ENCODE assay signal across 13 mouse cellular contexts in the genomic region with DNA sequence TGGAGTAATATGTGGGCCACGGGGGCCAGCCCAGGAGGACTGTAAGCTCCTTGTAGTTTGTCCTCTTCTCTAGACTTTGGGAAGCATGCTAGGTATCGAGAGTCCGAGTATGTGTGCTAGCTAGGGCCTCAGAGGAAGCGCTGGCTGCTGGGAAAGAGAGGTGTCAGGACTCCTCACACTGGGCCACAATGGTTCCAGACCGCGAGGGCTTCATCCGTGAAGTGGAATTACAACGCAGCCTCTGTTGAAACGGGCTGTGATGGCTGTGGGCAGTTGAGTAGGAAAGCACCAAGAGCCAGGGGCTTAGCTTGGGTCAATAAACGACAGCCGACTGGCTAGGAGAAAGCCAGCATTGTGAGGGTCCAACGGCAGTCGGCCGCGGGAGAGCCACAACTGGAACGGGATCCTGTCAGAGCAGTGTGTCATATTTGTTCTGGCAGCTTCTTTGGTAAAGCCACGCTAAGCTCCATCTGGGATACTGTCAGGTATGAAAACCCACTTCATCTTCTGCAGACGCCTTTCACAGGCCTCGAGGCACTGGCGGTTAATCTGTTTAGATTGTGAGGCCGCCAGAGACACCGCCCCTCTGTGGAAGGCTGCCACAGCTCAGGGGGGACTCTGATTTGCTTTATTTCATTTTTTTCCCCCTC. TPM values are rescaled to one million over a fixed set of nuclear protein-coding genes. Genes with fewer than 3 reads are reported as not detected.
DNase-seq lines count a peak whose midpoint lies in the region; ATAC-seq and TF ChIP-seq lines count a peak whose summit lies in the region.
"Had no signal": no experiment of that assay in that cellular context is flagged by ENCODE, and none has a peak within 500 bp of the region (broad histone marks: within the 10 kb centered on the region; RNA-seq: fewer than 3 reads in every experiment).

No protein-coding gene starts in this region.

- no peaks in the 10 kb centered on the region for H3K27me3 ChIP-seq in limb, embryonic 12.5 days
- H3K27me3 ChIP-seq in limb, embryonic 10.5 days (ENCODE audit: low read depth, poor library complexity, severe bottlenecking) = no peaks in the 10 kb centered on the region
- no peaks in the 10 kb centered on the region for H3K27me3 ChIP-seq in embryonic facial prominence, embryonic 15.5 days
- H3K27me3 ChIP-seq in midbrain, embryonic 12.5 days = no peaks in the 10 kb centered on the region
- H3K27me3 ChIP-seq: embryonic facial prominence, embryonic 12.5 days had no signal

- no peaks in the 10 kb centered on the region for H3K36me3 ChIP-seq in limb, embryonic 12.5 days
- H3K36me3 ChIP-seq in limb, embryonic 10.5 days = no peaks in the 10 kb centered on the region
- H3K36me3 ChIP-seq in embryonic facial prominence, embryonic 15.5 days = no peaks in the 10 kb centered on the region
- no peaks in the 10 kb centered on the region for H3K36me3 ChIP-seq in midbrain, embryonic 12.5 days
- H3K36me3 ChIP-seq: embryonic facial prominence, embryonic 12.5 days had no signal

- H3K27ac ChIP-seq in limb, embryonic 12.5 days = peak overlapping the region; percentile 46; the same call in 1 of the 2 replicates
- no peak overlapping the region for H3K27ac ChIP-seq in limb, embryonic 10.5 days
- H3K27ac ChIP-seq in embryonic facial prominence, embryonic 15.5 days (replicated peaks) = peak overlapping the region; percentile 8
- H3K27ac ChIP-seq in midbrain, embryonic 12.5 days (replicated peaks) = 0 out of 2 replicates have a peak overlapping the region, but pooled peaks have one; percentile 20
- H3K27ac ChIP-seq: embryonic facial prominence, embryonic 12.5 days had no signal

- H3K9me3 ChIP-seq in limb, embryonic 12.5 days = no peaks in the 10 kb centered on the region
- no peaks in the 10 kb centered on the region for H3K9me3 ChIP-seq in limb, embryonic 10.5 days (replicated peaks)
- H3K9me3 ChIP-seq in embryonic facial prominence, embryonic 15.5 days (replicated peaks) = no peaks in the 10 kb centered on the region
- H3K9me3 ChIP-seq in midbrain, embryonic 12.5 days = no peaks in the 10 kb centered on the region
- H3K9me3 ChIP-seq: embryonic facial prominence, embryonic 12.5 days had no signal

- no peak for ATAC-seq in limb, embryonic 12.5 days (ENCODE audit: insufficient number of reproducible peaks, insufficient read depth, low FRiP score, low TSS enrichment, low read depth)
- peak; percentile 66; the same call in 1 of the 2 replicates for ATAC-seq in embryonic facial prominence, embryonic 15.5 days (ENCODE audit: insufficient number of reproducible peaks, low FRiP score, low TSS enrichment, low read depth)
- peak; percentile 42; the same call in 1 of the 2 replicates for ATAC-seq in midbrain, embryonic 12.5 days (ENCODE audit: low FRiP score, low read depth)
- ATAC-seq: CD4-positive, CD25-positive, alpha-beta regulatory T cell, adult 4 months had no signal

- WGBS in limb, embryonic 12.5 days = 88% methylated on average over 22 of the region's 22 CpGs
- WGBS in limb, embryonic 10.5 days = 94% methylated on average over 22 of the region's 22 CpGs
- WGBS in embryonic facial prominence, embryonic 15.5 days = 73% methylated on average over 22 of the region's 22 CpGs
- 73% methylated on average over 22 of the region's 22 CpGs for WGBS in midbrain, embryonic 12.5 days

- H3K4me3 ChIP-seq in limb, embryonic 12.5 days (replicated peaks) = no peak overlapping the region
- H3K4me3 ChIP-seq in limb, embryonic 10.5 days = no peak overlapping the region
- H3K4me3 ChIP-seq in embryonic facial prominence, embryonic 15.5 days (replicated peaks) = no peak overlapping the region
- H3K4me3 ChIP-seq in midbrain, embryonic 12.5 days = no peak overlapping the region
- H3K4me3 ChIP-seq: embryonic facial prominence, embryonic 12.5 days had no signal

- no peak for DNase-seq in limb, embryonic 10.5 days (ENCODE audit: low spot score)
- DNase-seq in brain, embryonic 14.5 days (ENCODE audit: low read depth) = peak; percentile 74
- DNase-seq in cerebellum, postnatal 25 days = no peak
- DNase-seq in kidney, postnatal 14 days = no peak
- DNase-seq: cerebellum, adult 8-10 months; heart, adult 18-20 months; heart, postnatal 14 days; kidney, adult 11 months had no signal

- H3K4me2 ChIP-seq in limb, embryonic 12.5 days = no peak overlapping the region
- H3K4me2 ChIP-seq in embryonic facial prominence, embryonic 15.5 days (replicated peaks) = no peak overlapping the region
- H3K4me2 ChIP-seq in midbrain, embryonic 12.5 days (replicated peaks) = no peak overlapping the region
- H3K4me2 ChIP-seq: embryonic facial prominence, embryonic 12.5 days had no signal

- H3K4me1 ChIP-seq in limb, embryonic 12.5 days (replicated peaks) = peaks cover 12% of the 10 kb centered on the region; the same call in 1 of the 2 replicates
- H3K4me1 ChIP-seq in limb, embryonic 10.5 days = peaks cover 9% of the 10 kb centered on the region
- no peaks in the 10 kb centered on the region for H3K4me1 ChIP-seq in embryonic facial prominence, embryonic 15.5 days
- peaks cover 17% of the 10 kb centered on the region for H3K4me1 ChIP-seq in midbrain, embryonic 12.5 days

- no peak for TF ChIP-seq POLR2A in brain, embryonic 14.5 days (IDR thresholded peaks at IDR 0.05; ENCODE audit: borderline replicate concordance, extremely low read depth, insufficient read depth, insufficient read length, poor library complexity, severe bottlenecking)

- no peak for TF ChIP-seq CTCF in brain, embryonic 14.5 days (IDR thresholded peaks at IDR 0.05; ENCODE audit: borderline replicate concordance, extremely low read depth, insufficient read depth, insufficient read length)

- H3K9ac ChIP-seq in limb, embryonic 12.5 days (replicated peaks) = no peak overlapping the region
- no peak overlapping the region for H3K9ac ChIP-seq in embryonic facial prominence, embryonic 15.5 days
- H3K9ac ChIP-seq in midbrain, embryonic 12.5 days (replicated peaks) = no peak overlapping the region
- H3K9ac ChIP-seq: embryonic facial prominence, embryonic 12.5 days had no signal

RNA-seq across cellular contexts. Expression of gene Cnmd, which starts 41.7 kb away (rescaled TPM):
- 25.1 and 34.2 TPM in 2 replicates for polyA plus RNA-seq in limb, embryonic 12.5 days (2016; fragmentation: Nextera tagmentation; extraction: Ambion mirVana)
- 0.20 and 4.9 TPM in 2 replicates for polyA plus RNA-seq in limb, embryonic 10.5 days (2016; fragmentation: Nextera tagmentation; extraction: Ambion mirVana)
- polyA plus RNA-seq in brain, embryonic 14.5 days (2012; rRNA removed) = 1.7 and 2.6 TPM in 2 replicates
- 84.7 and 137 TPM in 2 replicates for polyA plus RNA-seq in embryonic facial prominence, embryonic 15.5 days (2015; fragmentation: Nextera tagmentation; extraction: Ambion mirVana)
- 8.4 and 20.6 TPM in 2 replicates for polyA plus RNA-seq in midbrain, embryonic 12.5 days (2016; fragmentation: Nextera tagmentation; extraction: Ambion mirVana)
- polyA plus RNA-seq: CD4-positive, CD25-positive, alpha-beta regulatory T cell, adult 4 months had no signal
